Mouse (Mus musculus): Measurements from ENCODE around the gene Hsd17b1.

GRCm38 (mm10) chr11:101051051-101051493, 27.1 kb upstream of the Hsd17b1 start:
- no peak for TF ChIP-seq CTCF (IDR thresholded peaks at IDR 0.05; ENCODE audit: control insufficient read depth, insufficient read depth, insufficient read length)
- no peak for TF ChIP-seq MAX (IDR thresholded peaks at IDR 0.05)
- no peak for TF ChIP-seq CEBPB (IDR thresholded peaks at IDR 0.05; ENCODE audit: low read depth)
- TF ChIP-seq MYOG (IDR thresholded peaks at IDR 0.05; ENCODE audit: control insufficient read depth, extremely low read depth, insufficient read length), result no peak
- no peak for TF ChIP-seq MYOD1 (IDR thresholded peaks at IDR 0.05; ENCODE audit: control insufficient read depth, insufficient read length, low read depth)
- TF ChIP-seq USF1 (IDR thresholded peaks at IDR 0.05; ENCODE audit: low read depth), result no peak
- no peak for TF ChIP-seq FOSL1 (IDR thresholded peaks at IDR 0.05; ENCODE audit: insufficient read depth, low read length, poor library complexity, severe bottlenecking)
